Comparison of ENCODE assay signal across 10 mouse cellular contexts in genomic region chr7:112955955-112956354, GRCm38 (mm10). TPM values are rescaled to one million over a fixed set of nuclear protein-coding genes. Genes with fewer than 3 reads are reported as not detected.
DNase-seq lines count a peak whose midpoint lies in the region; ATAC-seq and TF ChIP-seq lines count a peak whose summit lies in the region.
"Had no signal": no experiment of that assay in that cellular context is flagged by ENCODE, and none has a peak within 500 bp of the region (broad histone marks: within the 10 kb centered on the region; RNA-seq: fewer than 3 reads in every experiment).

No protein-coding gene starts in this region.

- H3K36me3 ChIP-seq in heart, embryonic 13.5 days = no peaks in the 10 kb centered on the region
- no peaks in the 10 kb centered on the region for H3K36me3 ChIP-seq in neural tube, embryonic 12.5 days
- H3K36me3 ChIP-seq in intestine, embryonic 15.5 days = no peaks in the 10 kb centered on the region
- H3K36me3 ChIP-seq in stomach, postnatal 0 days (ENCODE audit: control insufficient read depth, insufficient read depth, low read length) = no peaks in the 10 kb centered on the region
- H3K36me3 ChIP-seq: liver, embryonic 13.5 days had no signal

- H3K4me1 ChIP-seq in heart, embryonic 13.5 days = peaks cover 28% of the 10 kb centered on the region
- H3K4me1 ChIP-seq in neural tube, embryonic 12.5 days = peaks cover 19% of the 10 kb centered on the region
- peaks cover 23% of the 10 kb centered on the region for H3K4me1 ChIP-seq in intestine, embryonic 15.5 days (replicated peaks)
- H3K4me1 ChIP-seq in stomach, postnatal 0 days (replicated peaks; ENCODE audit: control insufficient read depth, insufficient read depth) = no peaks in the 10 kb centered on the region; the same call in 1 of the 2 replicates

- WGBS in heart, embryonic 13.5 days = 28% methylated on average over 3 of the region's 3 CpGs
- WGBS in neural tube, embryonic 12.5 days = 43% methylated on average over 3 of the region's 3 CpGs
- 37% methylated on average over 3 of the region's 3 CpGs for WGBS in intestine, embryonic 15.5 days
- WGBS in stomach, postnatal 0 days = 30% methylated on average over 3 of the region's 3 CpGs

- H3K4me2 ChIP-seq in heart, embryonic 13.5 days = peak overlapping the region; percentile 97
- H3K4me2 ChIP-seq in neural tube, embryonic 12.5 days (replicated peaks) = peak overlapping the region; percentile 83
- peak overlapping the region; percentile 97; the same call in 1 of the 2 replicates for H3K4me2 ChIP-seq in intestine, embryonic 15.5 days (replicated peaks)
- H3K4me2 ChIP-seq in stomach, postnatal 0 days (replicated peaks; ENCODE audit: low read depth) = peak overlapping the region; percentile 86

- peaks cover 52% of the 10 kb centered on the region for H3K27me3 ChIP-seq in heart, embryonic 13.5 days (replicated peaks)
- peaks cover 43% of the 10 kb centered on the region for H3K27me3 ChIP-seq in neural tube, embryonic 12.5 days (replicated peaks)
- H3K27me3 ChIP-seq in intestine, embryonic 15.5 days (replicated peaks) = peaks cover 18% of the 10 kb centered on the region
- no peaks in the 10 kb centered on the region; the same call in 1 of the 2 replicates for H3K27me3 ChIP-seq in stomach, postnatal 0 days (ENCODE audit: control insufficient read depth, insufficient read depth, low read length)

- peak overlapping the region; percentile 63 for H3K27ac ChIP-seq in heart, embryonic 13.5 days (replicated peaks)
- H3K27ac ChIP-seq in neural tube, embryonic 12.5 days = no peak overlapping the region
- no peak overlapping the region for H3K27ac ChIP-seq in intestine, embryonic 15.5 days
- H3K27ac ChIP-seq in stomach, postnatal 0 days (replicated peaks) = peak overlapping the region; percentile 67
- H3K27ac ChIP-seq: liver, embryonic 13.5 days had no signal

- no peak for DNase-seq in heart, adult 8-10 months (ENCODE audit: low spot score)
- DNase-seq in neural tube, embryonic 10.5 days (ENCODE audit: extremely low spot score, low spot score) = no peak
- no peak for DNase-seq in stomach, postnatal 0 days (ENCODE audit: low spot score)
- DNase-seq in MN1 (ENCODE audit: low spot score) = no peak
- DNase-seq in layer of hippocampus, postnatal 14 days (ENCODE audit: low spot score in 2 of 2) = no peak
- DNase-seq: liver, embryonic 13.5 days had no signal

- H3K4me3 ChIP-seq in heart, embryonic 13.5 days = peak overlapping the region; percentile 65
- H3K4me3 ChIP-seq in neural tube, embryonic 12.5 days = no peak overlapping the region; the same call in 1 of the 2 replicates
- H3K4me3 ChIP-seq in intestine, embryonic 15.5 days (replicated peaks) = peak overlapping the region; percentile 52; the same call in 1 of the 2 replicates
- H3K4me3 ChIP-seq in stomach, postnatal 0 days (ENCODE audit: low read depth, low read length) = peak overlapping the region; percentile 58
- H3K4me3 ChIP-seq: erythroblast, embryonic 14.5 days had no signal

- no peaks in the 10 kb centered on the region for H3K9me3 ChIP-seq in heart, embryonic 13.5 days
- H3K9me3 ChIP-seq in neural tube, embryonic 12.5 days = no peaks in the 10 kb centered on the region
- no peaks in the 10 kb centered on the region for H3K9me3 ChIP-seq in intestine, embryonic 15.5 days
- no peaks in the 10 kb centered on the region for H3K9me3 ChIP-seq in stomach, postnatal 0 days (ENCODE audit: control insufficient read depth, low read length)
- H3K9me3 ChIP-seq: liver, embryonic 13.5 days had no signal

- peak overlapping the region; percentile 83 for H3K9ac ChIP-seq in heart, embryonic 13.5 days
- no peak overlapping the region for H3K9ac ChIP-seq in neural tube, embryonic 12.5 days
- no peak overlapping the region for H3K9ac ChIP-seq in intestine, embryonic 15.5 days
- no peak overlapping the region; the same call in 1 of the 2 replicates for H3K9ac ChIP-seq in stomach, postnatal 0 days (ENCODE audit: low read length)
- H3K9ac ChIP-seq: liver, embryonic 13.5 days had no signal

- no peak for TF ChIP-seq EP300 in stomach, postnatal 0 days (optimal IDR thresholded peaks at IDR 0.05)

- peak; percentile 60 for TF ChIP-seq CTCF in stomach, postnatal 0 days (IDR thresholded peaks at IDR 0.05; ENCODE audit: low read depth)

- ATAC-seq in heart, embryonic 13.5 days (ENCODE audit: extremely low read depth, insufficient number of reproducible peaks, low FRiP score, low TSS enrichment) = no peak
- no peak for ATAC-seq in neural tube, embryonic 12.5 days (ENCODE audit: low FRiP score, low read depth)
- no peak for ATAC-seq in intestine, embryonic 15.5 days
- ATAC-seq in stomach, postnatal 0 days (ENCODE audit: low FRiP score, low TSS enrichment) = no peak

RNA-seq across cellular contexts. Expression of gene Rassf10, which starts 2.2 kb away (rescaled TPM):
- 3.1 and 3.7 TPM in 2 replicates for polyA plus RNA-seq in heart, embryonic 13.5 days (2015; fragmentation: Nextera tagmentation; extraction: Ambion mirVana)
- 1 to 10 TPM in 3 of 4 experiments, under 1 TPM in 1; 0.98 to 1.8 (median 1.4) TPM for total RNA-seq in heart, adult 8-10 months (2022)
- polyA plus RNA-seq in neural tube, embryonic 12.5 days (2016; fragmentation: Nextera tagmentation; extraction: Ambion mirVana) = 3.9 and 5.0 TPM in 2 replicates
- 2.5 and 2.6 TPM in 2 replicates for polyA plus RNA-seq in intestine, embryonic 15.5 days (2015; fragmentation: Nextera tagmentation; extraction: Ambion mirVana)
- polyA plus RNA-seq in stomach, postnatal 0 days (2015; fragmentation: Nextera tagmentation; extraction: Ambion mirVana) = 6.8 and 7.7 TPM in 2 replicates
- 1 to 10 TPM; 4.6 to 5.5 TPM for total RNA-seq in layer of hippocampus, postnatal 14 days (2021)
- polyA plus RNA-seq: erythroblast, embryonic 14.5 days had no signal

Comparison
In these comparisons a context has a peak if more than half of its experiments do, and no peak if none do; other contexts are left out.
1. H3K27ac ChIP-seq: peak in heart, embryonic 13.5 days (single experiment) and stomach, postnatal 0 days (single experiment); none in neural tube, embryonic 12.5 days (single experiment) and intestine, embryonic 15.5 days (single experiment).
2. Peak in every context shown above with its lines, with median percentiles within 50 percentile points of each other: H3K4me2 ChIP-seq.